Mouse (Mus musculus): ENCODE results near the gene Tmem254c. TPM values are rescaled to one million over a fixed set of nuclear protein-coding genes. Genes with fewer than 3 reads are reported as not detected.

Tmem254c gene
- polyA plus RNA-seq, 1 experiment: 24.6 TPM

Other genes starting within 250 kb of the Tmem254c start
- gene Anxa11, start 225.2 kb downstream of the Tmem254c start, polyA plus RNA-seq (2012; rRNA removed): 65.5 and 84.4 TPM in 2 replicates
- gene Plac9a, start 164.3 kb downstream of the Tmem254c start, polyA plus RNA-seq (2012; rRNA removed): 6.9 and 8.5 TPM in 2 replicates
- 3.4 and 5.7 TPM in 2 replicates for gene Tmem254a, start 139.7 kb downstream of the Tmem254c start, polyA plus RNA-seq (2012; rRNA removed)
- gene Cphx1, start 129.1 kb downstream of the Tmem254c start, polyA plus RNA-seq (2012; rRNA removed): not detected in 2 replicates
- 1.7 and 2.4 TPM in 2 replicates for gene Duxbl1, start 88.8 kb downstream of the Tmem254c start, polyA plus RNA-seq (2012; rRNA removed)
- gene Gm9780, start 24.6 kb downstream of the Tmem254c start, polyA plus RNA-seq (2012; rRNA removed): 165 and 279 TPM in 2 replicates
- not detected in 2 replicates for gene Cphx2, start 14.2 kb upstream of the Tmem254c start, polyA plus RNA-seq (2012; rRNA removed)
- gene Cphx3, start 14.9 kb upstream of the Tmem254c start, polyA plus RNA-seq (2012; rRNA removed): not detected in 2 replicates
- gene Duxbl2, start 51.0 kb upstream of the Tmem254c start, polyA plus RNA-seq (2012; rRNA removed): 0.25 TPM in 1 of 2 replicates, not detected in the other
- 92.7 and 96.0 TPM in 2 replicates for gene Plac9b, start 115.1 kb upstream of the Tmem254c start, polyA plus RNA-seq (2012; rRNA removed)
- gene Tmem254b, start 139.7 kb upstream of the Tmem254c start, polyA plus RNA-seq (2012; rRNA removed): 31.2 and 32.9 TPM in 2 replicates
- gene Duxbl3, start 190.6 kb upstream of the Tmem254c start, polyA plus RNA-seq (2012; rRNA removed): 1.4 and 1.7 TPM in 2 replicates

Data from urinary bladder, adult 2 months (tissue).